Mouse (Mus musculus): Measurements from ENCODE around the gene Cep162.

The Cep162 gene

GRCm38 (mm10) chr9:87254903-87255695 is at the start of gene Cep162:
Gene Cep162, minus strand, starts transcription at chr9:87255536.
- peak; percentile 89 to 92 for DNase-seq (ENCODE audit: low spot score in 2 of 2)

DNA sequence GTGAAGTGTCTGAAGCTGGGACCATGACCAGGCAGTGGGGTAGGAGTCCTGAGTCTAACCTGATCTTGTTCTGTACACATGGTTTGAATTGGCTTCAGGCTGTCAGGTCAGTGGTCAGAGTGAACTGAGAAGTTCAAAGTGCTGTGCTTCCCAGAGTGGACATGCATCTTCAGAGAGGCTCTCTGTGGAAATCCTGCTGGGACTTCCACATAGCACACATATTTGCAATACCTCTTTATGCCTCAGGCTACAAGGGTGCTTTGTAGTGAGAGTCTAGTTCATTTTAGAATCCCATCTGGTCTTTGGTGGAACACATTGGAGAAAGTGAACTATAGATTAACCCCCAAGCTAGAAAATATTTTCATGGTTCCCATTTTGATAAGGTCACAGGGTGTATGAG is 47.9 kb upstream of the Cep162 start:
- no peak for DNase-seq (ENCODE audit: low spot score in 2 of 2)

DNA sequence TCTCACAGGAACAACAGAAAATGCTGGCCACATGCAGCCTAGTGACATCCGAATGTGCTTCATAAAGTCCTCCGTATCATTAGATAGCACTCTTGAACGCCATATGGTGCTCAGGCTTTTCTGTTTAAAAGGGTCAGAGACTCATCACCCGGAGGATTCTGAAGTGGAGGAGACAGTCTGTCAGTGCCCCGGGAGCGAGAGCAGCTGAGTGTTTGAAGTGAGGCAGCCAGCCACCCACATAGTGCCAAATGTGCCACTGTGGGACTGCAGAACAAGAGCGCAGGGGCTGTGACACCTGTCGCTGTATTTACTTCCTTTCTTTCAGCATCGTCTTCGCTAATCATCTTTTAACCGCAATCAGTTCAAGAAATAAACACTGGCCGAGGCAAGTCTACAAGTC is 43.6 kb upstream of the Cep162 start:
- no peak for DNase-seq (ENCODE audit: low spot score in 2 of 2)

- peak; percentile 1 for DNase-seq (ENCODE audit: low spot score in 2 of 2)
Observed at GRCm38 (mm10) chr9:87297522-87297921, 42.2 kb upstream of the Cep162 start.

- no peak for DNase-seq (ENCODE audit: low spot score in 2 of 2)
Observed at GRCm38 (mm10) chr9:87255696-87256030, 327 bp upstream of the Cep162 start.

DNA sequence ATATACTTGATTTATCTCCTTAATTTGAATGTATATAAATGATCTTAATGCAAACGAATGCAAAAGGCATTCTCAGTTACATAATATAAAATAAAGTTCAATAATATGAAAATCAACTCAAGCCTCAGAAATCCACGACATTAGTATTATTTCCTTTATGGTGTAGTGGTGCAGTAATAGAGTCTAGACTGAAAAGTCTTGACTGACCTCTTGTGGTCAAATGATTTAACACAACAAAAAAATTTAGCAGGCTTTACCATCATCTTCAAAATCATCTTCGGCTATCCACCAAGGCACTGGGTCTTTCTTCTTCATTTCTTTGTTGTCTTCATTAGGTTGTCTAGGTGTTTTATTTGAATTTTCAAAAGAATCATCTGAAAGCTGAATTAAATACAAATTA is 7.2 kb downstream of the Cep162 start:
- DNase-seq (ENCODE audit: low spot score in 2 of 2), result no peak

- DNase-seq (ENCODE audit: low spot score in 2 of 2), result no peak
Observed at GRCm38 (mm10) chr9:87247678-87248077, 7.7 kb downstream of the Cep162 start.

- DNase-seq (ENCODE audit: low spot score in 2 of 2), result no peak
Observed at GRCm38 (mm10) chr9:87213204-87213603, 42.1 kb downstream of the Cep162 start.

GRCm38 (mm10) chr9:87210830-87211339 is 44.5 kb downstream of the Cep162 start:
- no peak for DNase-seq (ENCODE audit: low spot score in 2 of 2)

- DNase-seq (ENCODE audit: low spot score in 2 of 2), result no peak
Observed at GRCm38 (mm10) chr9:87202431-87202830, 52.9 kb downstream of the Cep162 start.

- DNase-seq (ENCODE audit: low spot score in 2 of 2), result no peak
Observed at GRCm38 (mm10) chr9:87200919-87201318, 54.4 kb downstream of the Cep162 start.

GRCm38 (mm10) chr9:87200426-87200825 is 54.9 kb downstream of the Cep162 start:
- no peak for DNase-seq (ENCODE audit: low spot score in 2 of 2)

GRCm38 (mm10) chr9:87198036-87198435 is 57.3 kb downstream of the Cep162 start:
- no peak for DNase-seq (ENCODE audit: low spot score in 2 of 2)

GRCm38 (mm10) chr9:87197277-87197676 is 58.1 kb downstream of the Cep162 start:
- no peak for DNase-seq (ENCODE audit: low spot score in 2 of 2)

- no peak for DNase-seq (ENCODE audit: low spot score in 2 of 2)
Observed at GRCm38 (mm10) chr9:87193721-87194120, 61.6 kb downstream of the Cep162 start.

DNA sequence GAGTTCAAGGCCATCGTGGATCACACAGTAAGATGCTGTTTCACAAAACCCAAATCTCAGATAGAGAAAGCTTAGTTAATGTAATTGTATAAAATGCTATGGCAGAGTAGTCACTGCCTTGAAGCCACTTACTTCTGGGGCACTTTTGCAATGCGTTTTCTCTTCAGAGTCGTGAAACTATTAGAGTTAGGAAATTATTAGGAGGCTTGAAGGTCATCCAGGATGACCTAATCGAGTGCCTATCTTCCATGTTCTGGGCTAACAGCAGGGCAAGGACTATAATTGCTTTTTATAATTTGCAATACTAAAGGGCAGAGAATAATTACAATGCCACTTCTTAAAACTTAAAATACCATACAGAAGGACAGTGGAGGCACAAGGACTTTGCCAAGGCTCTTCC is 68.0 kb downstream of the Cep162 start:
- DNase-seq (ENCODE audit: low spot score in 2 of 2), result no peak

GRCm38 (mm10) chr9:87182231-87182630 is 73.1 kb downstream of the Cep162 start:
- DNase-seq (ENCODE audit: low spot score in 2 of 2), result no peak

DNA sequence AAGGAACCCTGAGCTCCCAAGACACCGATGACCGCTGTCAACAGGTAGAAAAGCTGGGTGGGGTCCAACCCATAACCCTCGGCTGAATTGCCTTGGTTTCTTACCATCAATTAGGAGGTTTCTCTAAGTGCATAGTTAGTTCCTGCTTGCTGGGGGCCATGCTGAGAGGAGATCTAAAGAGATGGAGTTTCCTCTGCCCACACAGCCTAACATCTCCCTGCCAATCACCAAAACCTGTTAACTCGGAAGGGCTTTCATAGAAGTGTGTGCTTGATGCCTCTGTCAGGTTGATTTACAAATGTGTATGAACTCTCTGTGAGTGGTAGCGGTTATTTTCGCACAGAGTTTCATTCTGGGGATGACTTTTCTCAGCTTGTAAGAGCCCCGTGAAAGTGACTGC is 76.8 kb downstream of the Cep162 start:
- no peak for DNase-seq (ENCODE audit: low spot score in 2 of 2)

DNA sequence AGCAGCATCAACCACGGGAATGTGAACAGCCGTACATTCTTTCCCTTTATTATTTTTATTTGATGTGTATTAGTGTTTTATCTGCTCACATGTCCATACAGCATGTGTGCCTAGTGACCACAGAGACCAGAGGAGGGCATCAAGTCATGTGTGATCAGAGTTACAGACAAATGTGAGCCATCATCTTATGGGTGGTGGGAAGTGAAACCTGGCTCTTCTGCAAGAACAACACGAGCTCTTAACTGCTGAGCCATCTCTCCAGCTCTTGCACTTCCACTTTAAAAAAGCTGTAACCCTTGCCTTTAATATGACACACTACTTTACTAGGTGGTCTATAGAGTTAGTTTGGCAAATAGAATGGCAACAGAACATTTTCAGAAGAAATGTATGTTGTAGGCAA is 83.8 kb downstream of the Cep162 start:
- peak in 1 of 2 experiments; percentile 12 for DNase-seq (ENCODE audit: low spot score in 2 of 2)

GRCm38 (mm10) chr9:87170891-87171290 is 84.4 kb downstream of the Cep162 start:
- DNase-seq (ENCODE audit: low spot score in 2 of 2), result no peak

DNA sequence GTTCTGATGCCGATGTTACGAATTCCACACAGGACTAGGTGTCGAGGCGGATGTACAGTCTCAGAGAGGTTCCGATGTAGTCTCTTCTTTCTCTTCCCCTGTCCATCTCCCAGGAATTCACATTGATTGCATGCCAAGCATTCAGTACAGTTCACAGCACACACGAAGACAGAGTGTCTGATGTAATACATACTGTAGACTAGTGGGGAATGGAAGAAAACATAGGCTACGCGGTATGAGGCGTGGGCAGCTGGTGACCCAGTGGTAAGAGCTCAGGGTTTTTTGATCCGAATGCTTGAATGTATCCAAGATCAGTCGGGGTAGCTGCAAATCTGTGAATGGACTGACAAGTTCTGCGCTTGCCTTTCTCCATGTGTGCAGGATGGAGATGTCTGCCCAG is 86.2 kb downstream of the Cep162 start:
- no peak for DNase-seq (ENCODE audit: low spot score in 2 of 2)

GRCm38 (mm10) chr9:87168051-87168450 is 87.3 kb downstream of the Cep162 start:
- DNase-seq (ENCODE audit: low spot score in 2 of 2), result no peak

DNA sequence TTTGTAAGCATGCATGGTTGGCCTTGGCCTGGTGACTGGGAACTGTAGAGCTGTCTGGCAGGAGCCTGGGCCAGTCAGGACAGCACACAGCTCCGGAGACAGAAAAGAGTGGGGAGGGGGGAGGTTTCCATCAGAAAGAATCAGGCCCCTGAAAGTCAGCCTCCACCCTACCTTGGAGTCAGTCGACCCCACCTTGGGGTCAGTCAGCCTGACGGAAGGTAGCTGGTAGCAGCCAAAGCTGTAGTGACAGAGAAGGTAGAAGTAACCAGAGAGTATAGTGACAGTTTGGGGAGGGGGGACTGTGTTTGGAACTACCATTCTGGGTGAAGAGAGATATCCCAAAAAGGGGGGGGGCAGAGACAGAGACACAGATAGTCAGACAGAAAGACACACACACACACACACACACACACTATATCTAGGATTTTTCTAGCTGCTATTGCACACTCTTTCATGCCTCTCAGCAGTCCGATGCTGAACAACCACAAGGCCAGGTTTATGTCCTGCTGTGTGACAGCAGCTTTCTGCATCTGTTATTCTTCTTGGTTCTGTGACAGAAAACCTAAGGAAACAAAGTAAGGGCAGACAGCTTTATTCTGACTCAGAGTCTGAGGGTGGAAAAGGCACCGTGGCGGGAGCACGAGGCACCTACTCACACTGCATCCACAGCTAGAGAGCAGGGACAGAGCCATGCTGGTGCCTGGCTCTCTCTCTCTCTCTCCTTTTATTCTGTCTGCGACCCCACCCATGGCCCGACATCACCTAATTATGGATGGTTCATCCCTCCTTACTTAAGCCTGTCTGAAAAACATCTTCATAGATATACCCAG is 88.1 kb downstream of the Cep162 start:
- no peak for DNase-seq (ENCODE audit: low spot score in 2 of 2)
